Mouse (Mus musculus) E14TG2a.4 (cell line): ENCODE measurements around the gene Pck1.

Experiments
- CTCF ChIP-seq: conservative IDR thresholded peaks from 2 replicates; pipeline ENCODE4 v1.5.1; 2014; ENCODE audit warnings: low read length
- NANOG ChIP-seq: IDR thresholded peaks from 2 replicates; pipeline ENCODE4 v1.6.1; 2014; ENCODE audit warnings: borderline replicate concordance, low read length, mixed read lengths

DNA sequence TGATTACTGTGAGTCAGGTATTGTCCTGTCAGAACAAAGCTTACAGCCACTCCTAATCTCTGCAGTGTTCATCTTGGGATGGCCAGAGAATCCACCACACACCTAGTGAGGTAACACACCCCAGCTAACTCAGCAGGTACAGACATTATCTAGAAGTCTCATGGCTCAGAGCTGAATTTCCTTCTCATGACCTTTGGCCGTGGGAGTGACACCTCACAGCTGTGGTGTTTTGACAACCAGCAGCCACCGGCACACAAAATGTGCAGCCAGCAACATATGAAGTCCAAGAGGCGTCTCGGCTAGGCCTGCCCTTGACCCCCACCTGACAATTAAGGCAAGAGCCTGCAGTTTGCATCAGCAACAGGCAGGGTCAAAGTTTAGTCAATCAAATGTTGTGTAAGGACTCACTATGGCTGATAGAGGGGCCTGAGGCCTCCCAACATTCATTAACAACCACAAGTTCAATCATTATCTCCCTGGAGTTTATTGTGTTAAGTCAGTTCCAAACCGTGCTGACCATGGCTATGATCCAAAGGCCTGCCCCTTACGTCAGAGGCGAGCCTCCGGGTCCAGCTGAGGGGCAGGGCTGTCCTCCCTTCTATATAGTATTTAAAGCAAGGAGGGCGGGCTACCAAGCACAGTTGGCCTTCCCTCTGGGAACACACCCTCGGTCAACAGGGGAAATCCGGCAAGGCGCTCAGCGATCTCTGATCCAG is at the start of gene Pck1:
- TF ChIP-seq CTCF (no peak), NANOG (no peak)
